Mouse (Mus musculus): ENCODE data around the gene Wfdc1.

GRCm38 (mm10) chr8:119620848-119621465 lies 45.2 kb upstream of the Wfdc1 start:
- TF ChIP-seq CTCF (IDR thresholded peaks at IDR 0.05; ENCODE audit: control insufficient read depth, insufficient read depth, insufficient replicate concordance, low read depth, low read length), result no peak
- TF ChIP-seq POLR2A (IDR thresholded peaks at IDR 0.05; ENCODE audit: control insufficient read depth, low read depth, low read length), result no peak
